Mouse (Mus musculus): ENCODE measurements around the gene Coasy.
A peak's percentile ranks its signal among the peaks of the same experiment; 100 is the strongest.

GRCm38 (mm10) chr11:101057860-101058259 is 24.5 kb upstream of the Coasy start:
- TF ChIP-seq POLR2A (IDR thresholded peaks at IDR 0.05; ENCODE audit: borderline replicate concordance, insufficient read depth, low read length), result no peak
- TF ChIP-seq CTCF (IDR thresholded peaks at IDR 0.05; ENCODE audit: borderline replicate concordance, insufficient read depth, low read depth, low read length), result peak; percentile 83

All from cerebellum, adult 2 months (tissue).